Mouse (Mus musculus): ENCODE measurements at regions not wholly inside any gene's neighbourhood (a gene's known extent, or its start where the extent isn't known, plus 50 kb on each side); places are given as distances from the start of the nearest gene placed in this dataset.

DNA sequence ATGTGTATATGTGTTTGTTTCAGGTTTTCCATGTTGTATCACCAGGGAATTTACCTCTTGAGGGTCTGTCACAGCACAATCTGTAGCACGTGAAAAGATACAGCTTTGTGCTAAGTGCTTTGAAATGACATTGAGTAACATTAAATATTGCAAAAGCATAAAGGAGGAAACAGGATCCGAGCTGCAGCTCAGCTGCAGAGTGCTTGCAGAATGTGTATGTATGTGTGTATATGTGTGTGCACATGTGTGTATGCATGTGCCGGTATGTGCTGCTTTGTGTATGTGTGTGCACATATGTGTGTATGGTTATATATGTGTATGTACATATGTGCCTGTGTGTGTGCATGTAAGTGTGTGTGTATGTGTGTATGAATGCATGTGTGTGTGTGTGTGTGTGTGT lies 200.9 kb upstream of the Marcks start:
- Histone ChIP-seq H3K4me3 (ENCODE audit: control insufficient read depth, insufficient read depth, low read length) (no peak overlapping the region), H3K27me3 (ENCODE audit: control insufficient read depth, insufficient read depth, low read length) (no peaks in the 10 kb centered on the region), H3K4me1 (replicated peaks; ENCODE audit: control insufficient read depth, insufficient read depth, low read length) (peaks cover 9% of the 10 kb centered on the region), H3K27ac (ENCODE audit: control insufficient read depth, insufficient read depth, low read length) (no peak overlapping the region), H3K36me3 (ENCODE audit: control insufficient read depth, insufficient read depth, low read length) (no peaks in the 10 kb centered on the region)
- 94% methylated on average over 3 of the region's 3 CpGs for WGBS
- TF ChIP-seq CTCF (IDR thresholded peaks at IDR 0.05; ENCODE audit: borderline replicate concordance, control insufficient read depth, extremely low read depth, insufficient read depth, low read length, poor library complexity) = no peak
- TF ChIP-seq POLR2A (IDR thresholded peaks at IDR 0.05; ENCODE audit: control insufficient read depth, extremely low read depth, insufficient read depth, low read length, poor library complexity) = no peak
- no peak for DNase-seq

DNA sequence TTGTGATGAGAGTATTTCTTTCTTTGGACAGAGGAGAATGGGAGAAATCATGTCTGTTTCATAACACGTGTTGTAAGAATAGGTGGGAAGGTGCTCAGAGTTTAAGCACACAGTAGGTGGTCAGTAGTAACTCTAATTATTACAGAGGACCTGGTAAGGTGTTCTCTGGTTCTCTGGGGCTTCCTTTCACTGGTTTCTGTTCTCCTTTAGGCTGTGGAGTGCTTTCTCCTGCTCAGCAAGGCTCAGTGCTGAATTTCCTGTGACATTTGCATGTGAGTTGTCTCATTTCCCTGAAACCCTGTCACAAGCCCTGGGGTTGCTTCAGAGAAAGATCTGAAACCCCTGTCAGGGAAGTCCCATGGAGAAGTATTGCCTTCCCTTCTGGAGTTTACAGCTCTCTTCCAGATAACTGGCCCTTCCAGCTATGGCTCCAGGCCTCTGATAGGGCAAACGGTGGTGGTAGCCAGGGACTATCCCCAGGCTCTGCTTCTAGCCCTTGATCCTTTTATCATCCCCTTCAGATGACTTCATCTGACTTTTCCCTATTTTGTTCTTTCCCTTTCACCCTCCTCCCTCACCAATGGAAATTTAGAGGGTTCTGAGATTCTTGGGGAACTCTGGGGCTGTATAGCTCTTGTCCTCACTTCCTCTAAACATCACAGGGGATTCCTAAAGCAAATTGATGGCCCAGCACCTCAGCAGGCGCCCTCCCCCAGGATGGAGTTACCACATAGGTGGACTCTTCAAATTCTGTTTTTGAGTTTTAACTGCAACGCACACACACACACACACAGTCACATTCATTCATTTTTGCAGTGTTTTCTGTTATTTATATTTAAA lies 199.6 kb upstream of the Marcks start:
- Histone ChIP-seq H3K27me3 (ENCODE audit: control insufficient read depth, insufficient read depth, low read length) (no peaks in the 10 kb centered on the region), H3K36me3 (ENCODE audit: control insufficient read depth, insufficient read depth, low read length) (no peaks in the 10 kb centered on the region), H3K4me1 (replicated peaks; ENCODE audit: control insufficient read depth, insufficient read depth, low read length) (peaks cover 9% of the 10 kb centered on the region), H3K27ac (ENCODE audit: control insufficient read depth, insufficient read depth, low read length) (no peak overlapping the region), H3K4me3 (ENCODE audit: control insufficient read depth, insufficient read depth, low read length) (no peak overlapping the region)
- 75% methylated on average over 4 of the region's 4 CpGs for WGBS
- TF ChIP-seq POLR2A (IDR thresholded peaks at IDR 0.05; ENCODE audit: control insufficient read depth, extremely low read depth, insufficient read depth, low read length, poor library complexity) (no peak), CTCF (IDR thresholded peaks at IDR 0.05; ENCODE audit: borderline replicate concordance, control insufficient read depth, extremely low read depth, insufficient read depth, low read length, poor library complexity) (no peak)
- no peak for DNase-seq

- Histone ChIP-seq H3K4me3 (ENCODE audit: control insufficient read depth, insufficient read depth, low read length) (no peak overlapping the region), H3K27me3 (ENCODE audit: control insufficient read depth, insufficient read depth, low read length) (no peaks in the 10 kb centered on the region), H3K4me1 (replicated peaks; ENCODE audit: control insufficient read depth, insufficient read depth, low read length) (peaks cover 9% of the 10 kb centered on the region), H3K36me3 (ENCODE audit: control insufficient read depth, insufficient read depth, low read length) (no peaks in the 10 kb centered on the region), H3K27ac (ENCODE audit: control insufficient read depth, insufficient read depth, low read length) (no peak overlapping the region)
- DNase-seq = peak; percentile 28
- TF ChIP-seq CTCF (IDR thresholded peaks at IDR 0.05; ENCODE audit: borderline replicate concordance, control insufficient read depth, extremely low read depth, insufficient read depth, low read length, poor library complexity) = no peak
- no peak for TF ChIP-seq POLR2A (IDR thresholded peaks at IDR 0.05; ENCODE audit: control insufficient read depth, extremely low read depth, insufficient read depth, low read length, poor library complexity)
- 3% methylated on average over 3 of the region's 3 CpGs for WGBS
Observed at GRCm38 (mm10) chr10:37337172-37337620, 198.5 kb upstream of the Marcks start.

DNA sequence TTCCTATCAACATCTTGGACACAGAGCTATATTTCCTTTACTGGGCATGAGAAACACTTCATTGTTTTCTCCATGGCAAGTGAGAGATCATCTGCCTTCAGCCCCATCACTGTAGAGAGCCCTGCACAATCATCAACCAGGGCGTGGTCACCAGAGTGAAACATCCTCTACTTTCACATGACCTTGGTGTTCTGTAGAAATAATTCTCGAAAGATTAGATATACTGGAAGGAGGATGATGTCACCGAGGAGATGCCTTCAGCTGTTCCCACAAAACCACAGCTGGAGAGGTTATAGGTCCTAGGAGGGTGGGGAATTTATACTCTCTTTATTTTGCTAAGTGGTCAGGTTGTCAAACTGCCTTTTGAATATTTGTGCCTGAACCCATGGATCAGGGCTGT lies 196.4 kb upstream of the Marcks start:
- TF ChIP-seq CTCF (IDR thresholded peaks at IDR 0.05; ENCODE audit: borderline replicate concordance, control insufficient read depth, extremely low read depth, insufficient read depth, low read length, poor library complexity) (no peak), POLR2A (IDR thresholded peaks at IDR 0.05; ENCODE audit: control insufficient read depth, extremely low read depth, insufficient read depth, low read length, poor library complexity) (no peak)
- 30% methylated on average over 3 of the region's 3 CpGs for WGBS
- no peak for DNase-seq

GRCm38 (mm10) chr10:37326168-37326534 lies 187.4 kb upstream of the Marcks start:
- no peak for DNase-seq
- Histone ChIP-seq H3K4me3 (ENCODE audit: control insufficient read depth, insufficient read depth, low read length) (no peak overlapping the region), H3K27me3 (ENCODE audit: control insufficient read depth, insufficient read depth, low read length) (no peaks in the 10 kb centered on the region), H3K27ac (ENCODE audit: control insufficient read depth, insufficient read depth, low read length) (no peak overlapping the region), H3K4me1 (replicated peaks; ENCODE audit: control insufficient read depth, insufficient read depth, low read length) (peaks cover 17% of the 10 kb centered on the region), H3K36me3 (ENCODE audit: control insufficient read depth, insufficient read depth, low read length) (no peaks in the 10 kb centered on the region)
- WGBS = 89% methylated on average over 3 of the region's 3 CpGs
- TF ChIP-seq CTCF (IDR thresholded peaks at IDR 0.05; ENCODE audit: borderline replicate concordance, control insufficient read depth, extremely low read depth, insufficient read depth, low read length, poor library complexity) (no peak), POLR2A (IDR thresholded peaks at IDR 0.05; ENCODE audit: control insufficient read depth, extremely low read depth, insufficient read depth, low read length, poor library complexity) (no peak)

More for the DNA sequence above, 196.4 kb upstream of the Marcks start:
- Histone ChIP-seq H3K27me3 (ENCODE audit: control insufficient read depth, insufficient read depth, low read length) (no peaks in the 10 kb centered on the region), H3K4me3 (ENCODE audit: control insufficient read depth, insufficient read depth, low read length) (no peak overlapping the region), H3K4me1 (replicated peaks; ENCODE audit: control insufficient read depth, insufficient read depth, low read length) (peaks cover 10% of the 10 kb centered on the region), H3K27ac (ENCODE audit: control insufficient read depth, insufficient read depth, low read length) (no peak overlapping the region), H3K36me3 (ENCODE audit: control insufficient read depth, insufficient read depth, low read length) (no peaks in the 10 kb centered on the region)

DNA sequence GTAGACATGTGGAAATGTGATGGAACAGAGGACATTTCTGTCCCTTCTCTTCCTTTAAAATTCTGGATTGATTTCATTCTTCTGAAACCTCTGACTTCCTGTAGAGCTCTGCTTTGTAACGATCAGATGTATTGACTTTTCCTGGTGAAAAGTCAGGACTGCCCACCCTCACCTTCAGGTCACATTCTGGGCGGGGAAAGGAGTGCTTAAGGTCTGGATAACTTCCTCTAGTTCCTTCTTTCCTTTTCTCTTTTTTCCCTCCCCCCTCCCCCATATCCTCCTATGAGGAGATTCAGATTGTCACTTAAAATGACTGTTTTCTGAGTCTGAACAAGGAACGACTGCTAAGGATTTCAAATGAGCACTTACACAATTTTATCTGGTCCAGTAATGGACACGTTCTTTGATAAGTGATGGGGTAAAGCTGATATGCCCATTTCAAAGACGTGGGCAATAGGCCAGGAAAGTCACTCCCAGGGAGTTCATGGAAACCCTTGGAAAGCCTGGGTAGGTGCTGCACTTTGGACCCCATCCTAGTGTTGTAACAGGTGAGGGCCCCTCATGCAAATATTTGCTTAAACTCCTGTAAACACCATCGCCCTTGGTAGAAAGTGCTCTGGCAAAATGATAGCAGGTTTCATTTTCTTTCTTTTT lies 186.9 kb upstream of the Marcks start:
- WGBS = 89% methylated on average over 6 of the region's 6 CpGs
- Histone ChIP-seq H3K4me1 (replicated peaks; ENCODE audit: control insufficient read depth, insufficient read depth, low read length) (peaks cover 17% of the 10 kb centered on the region), H3K36me3 (ENCODE audit: control insufficient read depth, insufficient read depth, low read length) (no peaks in the 10 kb centered on the region), H3K4me3 (ENCODE audit: control insufficient read depth, insufficient read depth, low read length) (no peak overlapping the region), H3K27ac (ENCODE audit: control insufficient read depth, insufficient read depth, low read length) (no peak overlapping the region), H3K27me3 (ENCODE audit: control insufficient read depth, insufficient read depth, low read length) (no peaks in the 10 kb centered on the region)
- DNase-seq = no peak
- no peak for TF ChIP-seq CTCF (IDR thresholded peaks at IDR 0.05; ENCODE audit: borderline replicate concordance, control insufficient read depth, extremely low read depth, insufficient read depth, low read length, poor library complexity)
- no peak for TF ChIP-seq POLR2A (IDR thresholded peaks at IDR 0.05; ENCODE audit: control insufficient read depth, extremely low read depth, insufficient read depth, low read length, poor library complexity)

Measured in thymus, adult 2 months (tissue).